In genomic region chr8:124434126-124434790, GRCm38 (mm10) we compare ENCODE assay signal across 7 mouse cellular contexts. TPM values are rescaled to one million over a fixed set of nuclear protein-coding genes. Genes with fewer than 3 reads are reported as not detected.
DNase-seq lines count a peak whose midpoint lies in the region; ATAC-seq and TF ChIP-seq lines count a peak whose summit lies in the region.

No protein-coding gene starts in this region.

- no peaks in the 10 kb centered on the region for H3K9me3 ChIP-seq in embryonic facial prominence, embryonic 14.5 days (ENCODE audit: control insufficient read depth, low read length)
- H3K9me3 ChIP-seq in limb, embryonic 10.5 days (replicated peaks), result no peaks in the 10 kb centered on the region
- no peaks in the 10 kb centered on the region for H3K9me3 ChIP-seq in midbrain, embryonic 13.5 days

- WGBS in embryonic facial prominence, embryonic 14.5 days, result 0% methylated on average over 19 of the region's 101 CpGs
- 2% methylated on average over 100 of the region's 101 CpGs for WGBS in limb, embryonic 10.5 days
- 0% methylated on average over 54 of the region's 101 CpGs for WGBS in midbrain, embryonic 13.5 days

- TF ChIP-seq CTCF in bone marrow macrophage, adult 2 months (IDR thresholded peaks at IDR 0.05; ENCODE audit: low read depth, low read length), result no peak

- DNase-seq in embryonic facial prominence, embryonic 14.5 days (ENCODE audit: low spot score), result peak; percentile 99
- peak; percentile 94 to 96 for DNase-seq in heart, adult 18-20 months
- DNase-seq in kidney, adult 18-20 months, result peak; percentile 95
- DNase-seq in limb, embryonic 10.5 days (ENCODE audit: low spot score), result peak; percentile 96
- peak; percentile 68 to 70 for DNase-seq in spleen, adult 18-20 months

- H3K27ac ChIP-seq in bone marrow macrophage, adult 2 months (ENCODE audit: insufficient read depth, low read depth, low read length), result no peak overlapping the region
- no peak overlapping the region for H3K27ac ChIP-seq in embryonic facial prominence, embryonic 14.5 days (replicated peaks; ENCODE audit: low read depth, low read length)
- peak overlapping the region; percentile 58 for H3K27ac ChIP-seq in limb, embryonic 10.5 days
- H3K27ac ChIP-seq in midbrain, embryonic 13.5 days, result peak overlapping the region; percentile 79

- H3K27me3 ChIP-seq in embryonic facial prominence, embryonic 14.5 days (replicated peaks; ENCODE audit: control insufficient read depth, insufficient read depth, low read length), result peaks cover 17% of the 10 kb centered on the region
- H3K27me3 ChIP-seq in limb, embryonic 10.5 days (ENCODE audit: low read depth, poor library complexity, severe bottlenecking), result peaks cover 35% of the 10 kb centered on the region
- peaks cover 15% of the 10 kb centered on the region for H3K27me3 ChIP-seq in midbrain, embryonic 13.5 days

- H3K4me3 ChIP-seq in bone marrow macrophage, adult 2 months (ENCODE audit: insufficient read depth, low read length), result peak overlapping the region; percentile 58
- H3K4me3 ChIP-seq in embryonic facial prominence, embryonic 14.5 days (ENCODE audit: low read depth, low read length), result peak overlapping the region; percentile 59
- peak overlapping the region; percentile 76 for H3K4me3 ChIP-seq in limb, embryonic 10.5 days
- H3K4me3 ChIP-seq in midbrain, embryonic 13.5 days (replicated peaks), result peak overlapping the region; percentile 82

- peak overlapping the region; percentile 66 for H3K9ac ChIP-seq in embryonic facial prominence, embryonic 14.5 days (ENCODE audit: low read depth, low read length)
- peak overlapping the region; percentile 91 for H3K9ac ChIP-seq in midbrain, embryonic 13.5 days (replicated peaks)

- no peaks in the 10 kb centered on the region for H3K36me3 ChIP-seq in embryonic facial prominence, embryonic 14.5 days (ENCODE audit: control insufficient read depth, insufficient read depth, low read length)
- H3K36me3 ChIP-seq in limb, embryonic 10.5 days, result no peaks in the 10 kb centered on the region
- no peaks in the 10 kb centered on the region for H3K36me3 ChIP-seq in midbrain, embryonic 13.5 days

- peaks cover 22% of the 10 kb centered on the region for H3K4me1 ChIP-seq in bone marrow macrophage, adult 2 months (ENCODE audit: control insufficient read depth, insufficient read depth, low read length)
- peaks cover 12% of the 10 kb centered on the region for H3K4me1 ChIP-seq in embryonic facial prominence, embryonic 14.5 days (ENCODE audit: control insufficient read depth, insufficient read depth, low read length)
- H3K4me1 ChIP-seq in limb, embryonic 10.5 days, result peaks cover 10% of the 10 kb centered on the region
- peaks cover 52% of the 10 kb centered on the region for H3K4me1 ChIP-seq in midbrain, embryonic 13.5 days (replicated peaks)

- ATAC-seq in embryonic facial prominence, embryonic 14.5 days (ENCODE audit: low read depth), result peak; percentile 99
- ATAC-seq in midbrain, embryonic 13.5 days, result peak; percentile 97

- H3K4me2 ChIP-seq in embryonic facial prominence, embryonic 14.5 days (ENCODE audit: low read depth, low read length), result peak overlapping the region; percentile 97
- H3K4me2 ChIP-seq in midbrain, embryonic 13.5 days (replicated peaks), result peak overlapping the region; percentile 94

- TF ChIP-seq POLR2A in bone marrow macrophage, adult 2 months (IDR thresholded peaks at IDR 0.05; ENCODE audit: borderline replicate concordance, low read depth, low read length), result no peak

RNA-seq across cellular contexts. Expression of gene Pgbd5, which starts 5.2 kb away (rescaled TPM):
- not detected in 2 replicates for polyA plus RNA-seq in bone marrow macrophage, adult 2 months (2012; ENCODE audit: insufficient read depth, insufficient read length, missing spikeins)
- polyA plus RNA-seq in embryonic facial prominence, embryonic 14.5 days (2014; fragmentation: Nextera tagmentation; extraction: Ambion mirVana), result 2.6 and 3.3 TPM in 2 replicates
- total RNA-seq in heart, adult 18-20 months (2021), result under 1 TPM; 0.49 to 0.72 TPM
- 0.20 and 0.35 TPM in 2 replicates for polyA plus RNA-seq in limb, embryonic 10.5 days (2016; fragmentation: Nextera tagmentation; extraction: Ambion mirVana)
- 7.6 and 8.6 TPM in 2 replicates for polyA plus RNA-seq in midbrain, embryonic 13.5 days (2015; fragmentation: Nextera tagmentation; extraction: Ambion mirVana)

Comparison
In these comparisons a context has a peak if more than half of its experiments do, and no peak if none do; other contexts are left out.
1. H3K27ac ChIP-seq: peak in limb, embryonic 10.5 days (single experiment) and midbrain, embryonic 13.5 days (single experiment); none in bone marrow macrophage, adult 2 months (single experiment) and embryonic facial prominence, embryonic 14.5 days (single experiment).
2. Peak in every context shown above with its lines, with median percentiles within 50 percentile points of each other: H3K4me3 ChIP-seq and DNase-seq.